Mouse (Mus musculus) liver, postnatal 0 days (tissue): ENCODE results near the gene Trim67. TPM values are rescaled to one million over a fixed set of nuclear protein-coding genes. Genes with fewer than 3 reads are reported as not detected.
A peak's percentile ranks its signal among the peaks of the same experiment; 100 is the strongest.

Experiments
- ATAC-seq: fragments of 200-750 bp; cut with Nextera tagmentation; 2 replicates; pipeline ENCODE4 v1.8.0; 2017; ENCODE audit warnings: mild to moderate bottlenecking, moderate library complexity
- DNase-seq: peaks from one replicate; pipeline ENCODE4 v3.0.0-alpha.2; 2016
- H3K27ac ChIP-seq: fragments of 300-500 bp; sonication (generic); 2 replicates; pipeline ENCODE4 v1.5.1; 2014; ENCODE audit warnings: antibody characterized with exemption, moderate library complexity, mild to moderate bottlenecking, low read depth
- H3K27me3 ChIP-seq: fragments of 300-500 bp; sonication (generic); 2 replicates; pipeline ENCODE4 v1.6.1; 2014; ENCODE audit warnings: low read length, control low read depth, mixed read lengths; ENCODE audit not compliant: insufficient read depth
- H3K36me3 ChIP-seq: fragments of 300-500 bp; sonication (generic); replicated peaks from 2 replicates; pipeline ENCODE4 v1.6.1; 2014; ENCODE audit warnings: mild to moderate bottlenecking, control low read depth, low read length, moderate library complexity, mixed read lengths; ENCODE audit not compliant: insufficient read depth
- H3K4me1 ChIP-seq: fragments of 300-500 bp; sonication (generic); 2 replicates; pipeline ENCODE4 v1.6.1; 2014; ENCODE audit warnings: antibody characterized with exemption, mild to moderate bottlenecking, control low read depth; ENCODE audit not compliant: insufficient read depth
- H3K4me2 ChIP-seq: fragments of 300-500 bp; sonication (generic); 2 replicates; pipeline ENCODE4 v1.6.1; 2014; ENCODE audit warnings: low read depth, mild to moderate bottlenecking, low read length, moderate library complexity, mixed read lengths
- H3K4me3 ChIP-seq: fragments of 300-500 bp; sonication (generic); 2 replicates; pipeline ENCODE4 v1.5.1; 2014; ENCODE audit warnings: low read depth, low read length
- H3K9ac ChIP-seq: fragments of 300-500 bp; sonication (generic); replicated peaks from 2 replicates; pipeline ENCODE4 v1.6.1; 2014; ENCODE audit warnings: mild to moderate bottlenecking, moderate library complexity
- H3K9me3 ChIP-seq: fragments of 300-500 bp; sonication (generic); 2 replicates; pipeline ENCODE4 v1.6.1; 2016; ENCODE audit warnings: mild to moderate bottlenecking, control low read depth, low read length, mixed read lengths
- CTCF ChIP-seq: sonication (generic); IDR thresholded peaks from 2 replicates; pipeline ENCODE4 v1.5.1; 2016; ENCODE audit warnings: antibody characterized with exemption, low read depth
- EP300 ChIP-seq: IDR thresholded peaks from 2 replicates; pipeline ENCODE4 v1.6.1; 2016; ENCODE audit warnings: antibody characterized with exemption, low read depth, mild to moderate bottlenecking
- WGBS: fragments of 180-500 bp; shearing (Covaris S2); extraction: QIAGEN DNeasy Blood & Tissue Kit; methylation state at CpG from one replicate; pipeline ENCODE4 v1.1.7; 2014; ENCODE audit not compliant: insufficient replicate concordance; 5-methylcytosine and 5-hydroxymethylcytosine counted together
- polyA plus RNA-seq: library from polyadenylated mRNA; unstranded; fragments of >200 nt; fragmentation: Nextera tagmentation; extraction: Ambion mirVana; gene quantifications from 2 replicates; pipeline ENCODE4 v1.2.1, GENCODE M21; 2015

Trim67 gene
- polyA plus RNA-seq, 1 experiment from 2014 or later = 0.05 TPM

GRCm38 (mm10) chr8:124845131-124845530, 52.2 kb downstream of the Trim67 start:
- H3K27ac ChIP-seq = peak overlapping the region; percentile 29; the same call in 1 of the 2 replicates
- TF ChIP-seq CTCF (no peak), EP300 (no peak)
- ATAC-seq (0 out of 2 replicates have a peak, but pooled peaks have one; percentile 33), DNase-seq (no peak)
- peaks cover 10% of the 10 kb centered on the region for H3K36me3 ChIP-seq
- no peaks in the 10 kb centered on the region for H3K9me3 ChIP-seq
- WGBS = 43% methylated on average over 3 of the region's 3 CpGs
- H3K4me3 ChIP-seq = no peak overlapping the region
- H3K27me3 ChIP-seq = no peaks in the 10 kb centered on the region
- peaks cover 13% of the 10 kb centered on the region for H3K4me1 ChIP-seq
- H3K4me2 ChIP-seq = no peak overlapping the region
- no peak overlapping the region for H3K9ac ChIP-seq

- WGBS = 69% methylated on average over 5 of the region's 5 CpGs
Measured at GRCm38 (mm10) chr8:124845573-124845972, 52.7 kb downstream of the Trim67 start.

GRCm38 (mm10) chr8:124853511-124853910, 60.6 kb downstream of the Trim67 start:
- no peak overlapping the region for H3K4me3 ChIP-seq
- no peak for ATAC-seq
- no peaks in the 10 kb centered on the region for H3K27me3 ChIP-seq
- no peak overlapping the region for H3K27ac ChIP-seq
- H3K36me3 ChIP-seq = peaks cover 23% of the 10 kb centered on the region
- WGBS = 67% methylated on average over 1 of the region's 1 CpGs
- H3K4me2 ChIP-seq = no peak overlapping the region
- no peak overlapping the region for H3K9ac ChIP-seq
- DNase-seq = no peak
- no peaks in the 10 kb centered on the region for H3K4me1 ChIP-seq
- TF ChIP-seq EP300 = no peak
- no peak for TF ChIP-seq CTCF
- H3K9me3 ChIP-seq = peaks cover 3% of the 10 kb centered on the region

More at GRCm38 (mm10) chr8:124845573-124845972, 52.7 kb downstream of the Trim67 start:
- ATAC-seq = no peak
- Histone ChIP-seq H3K9ac (no peak overlapping the region), H3K27me3 (no peaks in the 10 kb centered on the region), H3K4me1 (peaks cover 13% of the 10 kb centered on the region), H3K27ac (peak overlapping the region; percentile 29; the same call in 1 of the 2 replicates), H3K4me2 (no peak overlapping the region), H3K36me3 (peaks cover 6% of the 10 kb centered on the region), H3K4me3 (no peak overlapping the region), H3K9me3 (no peaks in the 10 kb centered on the region)
- no peak for DNase-seq
- TF ChIP-seq EP300 (no peak), CTCF (no peak)

- Histone ChIP-seq H3K36me3 (peaks cover 31% of the 10 kb centered on the region), H3K4me1 (peaks cover 10% of the 10 kb centered on the region), H3K27ac (no peak overlapping the region), H3K4me3 (no peak overlapping the region), H3K27me3 (no peaks in the 10 kb centered on the region), H3K4me2 (no peak overlapping the region), H3K9ac (no peak overlapping the region), H3K9me3 (no peaks in the 10 kb centered on the region; the same call in 1 of the 2 replicates)
- TF ChIP-seq CTCF = peak; percentile 73
- no peak for TF ChIP-seq EP300
- DNase-seq (peak; percentile 44), ATAC-seq (no peak)
Measured at GRCm38 (mm10) chr8:124859466-124859865, 66.6 kb downstream of the Trim67 start.

GRCm38 (mm10) chr8:124860188-124860587, 67.3 kb downstream of the Trim67 start:
- 90% methylated on average over 3 of the region's 3 CpGs for WGBS
- TF ChIP-seq EP300 = no peak
- TF ChIP-seq CTCF = no peak
- Histone ChIP-seq H3K4me2 (no peak overlapping the region), H3K9me3 (no peaks in the 10 kb centered on the region), H3K9ac (no peak overlapping the region), H3K36me3 (peaks cover 30% of the 10 kb centered on the region), H3K4me1 (peaks cover 18% of the 10 kb centered on the region), H3K27ac (no peak overlapping the region), H3K27me3 (no peaks in the 10 kb centered on the region), H3K4me3 (no peak overlapping the region)
- no peak for ATAC-seq
- no peak for DNase-seq

GRCm38 (mm10) chr8:124862321-124863162, 69.7 kb downstream of the Trim67 start, which contains the start of the genes Gnpat and 2810004N23Rik:
Gene Gnpat (plus strand): TSS chr8:124863033.
Gene 2810004N23Rik (minus strand): TSS chr8:124863120.
- no peaks in the 10 kb centered on the region for H3K9me3 ChIP-seq
- H3K27ac ChIP-seq = peak within 1 kb of the TSS; percentile 94
- TF ChIP-seq EP300 (no peak), CTCF (no peak)
- peaks cover 18% of the 10 kb centered on the region for H3K36me3 ChIP-seq
- H3K4me3 ChIP-seq = peak within 1 kb of the TSS; percentile 95
- DNase-seq (peak; percentile 93), ATAC-seq (peak; percentile 96)
- no peaks in the 10 kb centered on the region for H3K27me3 ChIP-seq
- H3K4me2 ChIP-seq = peak within 1 kb of the TSS; percentile 89
- H3K4me1 ChIP-seq = peaks cover 29% of the 10 kb centered on the region
- peak within 1 kb of the TSS; percentile 97 for H3K9ac ChIP-seq
- WGBS = under 1% methylated on average over 54 of the region's 55 CpGs
